Comparison of ENCODE assay signal across 13 mouse cellular contexts in genomic region chr6:143554946-143555345, GRCm38 (mm10).
A peak's percentile ranks its signal among the peaks of the same experiment; 100 is the strongest.
DNase-seq lines count a peak whose midpoint lies in the region.
"Had no signal": no experiment of that assay in that cellular context is flagged by ENCODE, and none has a peak within 500 bp of the region (broad histone marks: within the 10 kb centered on the region; RNA-seq: fewer than 3 reads in every experiment).

No protein-coding gene starts in this region.

- intact Hi-C loops in left cerebral cortex, postnatal 25 days (cut with DNase I), result no loop called here

- peak; percentile 34 to 61 for DNase-seq in frontal cortex, postnatal 36 days (ENCODE audit: low spot score in 2 of 2)
- DNase-seq in frontal cortex, postnatal 14 days (ENCODE audit: low spot score in 2 of 2), result no peak
- peak; percentile 25 to 38 for DNase-seq in left cerebral cortex, adult 9 months (ENCODE audit: low spot score in 2 of 2)
- DNase-seq in left cerebral cortex, adult 11 months (ENCODE audit: low spot score), result no peak
- DNase-seq in NIH3T3 (ENCODE audit: low read depth), result peak; percentile 61
- DNase-seq in left cerebral cortex, postnatal 25 days (ENCODE audit: low spot score in 2 of 2), result peak; percentile 21 to 82
- no peak for DNase-seq in heart, adult 8-10 months (ENCODE audit: low spot score)
- DNase-seq: adrenal gland, postnatal 36 days; cerebellum, adult 18-20 months; cerebellum, postnatal 36 days; liver, postnatal 0 days; lung, postnatal 4 days; thymus, postnatal 25 days had no signal

Comparison
In these comparisons a context has a peak if more than half of its experiments do, and no peak if none do; other contexts are left out.
1. DNase-seq: peak in frontal cortex, postnatal 36 days (2 of 2), left cerebral cortex, adult 9 months (2 of 2), NIH3T3 (single experiment) and left cerebral cortex, postnatal 25 days (2 of 2); none in frontal cortex, postnatal 14 days (0 of 2), left cerebral cortex, adult 11 months (single experiment) and heart, adult 8-10 months (single experiment).